Mouse (Mus musculus) MEL (cell line): ENCODE measurements around the gene Igsf6.

ENCODE experiments used
- E2F4 ChIP-seq: IDR thresholded peaks from 2 replicates; pipeline ENCODE4 v1.6.1; 2011; ENCODE audit warnings: low read depth, low read length, improper control_type of control experiment, borderline replicate concordance
- JUND ChIP-seq: IDR thresholded peaks from 2 replicates; pipeline ENCODE4 v1.6.1; 2011; ENCODE audit warnings: low read depth, mild to moderate bottlenecking, improper control_type of control experiment, low read length
- NRF1 ChIP-seq: IDR thresholded peaks from 2 replicates; pipeline ENCODE4 v1.6.1; 2014; ENCODE audit warnings: low read depth, mild to moderate bottlenecking, inconsistent platforms, low read length, improper control_type of control experiment, moderate library complexity; ENCODE audit not compliant: poor library complexity, insufficient read depth, severe bottlenecking

GRCm38 (mm10) chr7:121043004-121043403 lies 31.4 kb downstream of the Igsf6 start:
- TF ChIP-seq NRF1: no peak
- no peak for TF ChIP-seq E2F4
- no peak for TF ChIP-seq JUND
